Mouse (Mus musculus) fat pad, adult 2 months (tissue): Measurements from ENCODE around the gene Ccer2.
A peak's percentile ranks its signal among the peaks of the same experiment; 100 is the strongest.

Experiments used
- DNase-seq: peaks from one replicate; pipeline ENCODE4 v3.0.0-alpha.2; 2011; ENCODE audit warnings: low read depth, low spot score; ENCODE audit errors: extremely low read depth

Gene Ccer2

GRCm38 (mm10) chr7:28741709-28742438, 14.1 kb upstream of the Ccer2 start, which contains the start of the genes Mrps12 and Sars2:
Gene Mrps12, minus strand, starts transcription at chr7:28741820.
Gene Sars2, plus strand, starts transcription at chr7:28741992.
- peak; percentile 96 for DNase-seq

- no peak for DNase-seq
Observed at GRCm38 (mm10) chr7:28749935-28750334, 6.0 kb upstream of the Ccer2 start.

GRCm38 (mm10) chr7:28758623-28759022, 2.6 kb downstream of the Ccer2 start:
- DNase-seq = no peak

GRCm38 (mm10) chr7:28761907-28762306, 5.9 kb downstream of the Ccer2 start:
- DNase-seq = no peak

GRCm38 (mm10) chr7:28765211-28765610, 9.2 kb downstream of the Ccer2 start:
- DNase-seq = no peak

- peak; percentile 96 for DNase-seq
Observed at GRCm38 (mm10) chr7:28766173-28766879, 10.4 kb downstream of the Ccer2 start, which contains the start of gene Sirt2. Gene Sirt2, plus strand, starts transcription at chr7:28766735.

- DNase-seq = no peak
Observed at GRCm38 (mm10) chr7:28766910-28767309, 10.9 kb downstream of the Ccer2 start.

GRCm38 (mm10) chr7:28767462-28767965, 11.5 kb downstream of the Ccer2 start, which contains the start of gene Nfkbib:
Gene Nfkbib, minus strand, starts transcription at chr7:28767512.
- no peak for DNase-seq

- DNase-seq = no peak
Observed at GRCm38 (mm10) chr7:28769414-28769958, 13.5 kb downstream of the Ccer2 start.

GRCm38 (mm10) chr7:28770309-28770708, 14.3 kb downstream of the Ccer2 start:
- DNase-seq = no peak

GRCm38 (mm10) chr7:28771867-28772266, 15.9 kb downstream of the Ccer2 start:
- DNase-seq = no peak

GRCm38 (mm10) chr7:28773163-28773562, 17.2 kb downstream of the Ccer2 start:
- no peak for DNase-seq

GRCm38 (mm10) chr7:28774164-28774563, 18.2 kb downstream of the Ccer2 start:
- no peak for DNase-seq

- DNase-seq = no peak
Observed at GRCm38 (mm10) chr7:28775129-28775528, 19.2 kb downstream of the Ccer2 start.

- no peak for DNase-seq
Observed at GRCm38 (mm10) chr7:28778825-28779224, 22.9 kb downstream of the Ccer2 start.

- DNase-seq = no peak
Observed at GRCm38 (mm10) chr7:28780067-28780658, 24.2 kb downstream of the Ccer2 start.

- no peak for DNase-seq
Observed at GRCm38 (mm10) chr7:28780857-28781256, 24.9 kb downstream of the Ccer2 start.

- no peak for DNase-seq
Observed at GRCm38 (mm10) chr7:28781261-28781663, 25.3 kb downstream of the Ccer2 start.

GRCm38 (mm10) chr7:28785161-28785560, 29.2 kb downstream of the Ccer2 start:
- no peak for DNase-seq

GRCm38 (mm10) chr7:28787884-28788283, 31.9 kb downstream of the Ccer2 start:
- no peak for DNase-seq
